In the genomic region with DNA sequence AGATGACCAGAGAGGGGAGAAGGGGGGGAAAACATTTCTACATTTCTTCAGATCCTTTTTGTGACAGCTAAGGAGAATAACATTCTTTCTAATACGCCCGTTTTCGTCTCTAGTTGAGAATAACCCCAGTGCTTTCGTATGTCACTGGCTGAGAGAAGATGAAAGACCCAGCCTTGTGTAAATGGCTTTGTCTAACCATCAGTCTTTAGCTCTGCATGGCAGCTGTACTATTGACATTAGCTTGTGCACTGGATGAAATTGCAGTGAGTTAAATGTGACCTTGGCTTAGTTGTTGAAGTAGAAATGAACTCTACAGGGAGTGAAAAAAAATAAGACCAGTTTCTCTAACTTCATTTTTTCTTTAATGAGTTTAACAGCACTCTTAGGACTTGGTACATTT, we compare ENCODE assay signal across 18 mouse cellular contexts.
DNase-seq lines count a peak whose midpoint lies in the region; ATAC-seq and TF ChIP-seq lines count a peak whose summit lies in the region.
"Had no signal": no experiment of that assay in that cellular context is flagged by ENCODE, and none has a peak within 500 bp of the region (broad histone marks: within the 10 kb centered on the region; RNA-seq: fewer than 3 reads in every experiment).

No protein-coding gene starts in this region.

- H3K36me3 ChIP-seq in embryonic facial prominence, embryonic 11.5 days (replicated peaks; ENCODE audit: control insufficient read depth, insufficient read depth, low read depth, low read length) = no peaks in the 10 kb centered on the region
- no peaks in the 10 kb centered on the region for H3K36me3 ChIP-seq in embryonic facial prominence, embryonic 10.5 days (replicated peaks)
- no peaks in the 10 kb centered on the region for H3K36me3 ChIP-seq in forebrain, embryonic 16.5 days (ENCODE audit: control insufficient read depth, insufficient read depth)
- no peaks in the 10 kb centered on the region for H3K36me3 ChIP-seq in midbrain, embryonic 11.5 days (ENCODE audit: control insufficient read depth, insufficient read depth, low read length)
- H3K36me3 ChIP-seq: heart, embryonic 12.5 days; kidney, embryonic 15.5 days; limb, embryonic 12.5 days; liver, embryonic 13.5 days; lung, embryonic 15.5 days had no signal

- H3K9ac ChIP-seq in embryonic facial prominence, embryonic 11.5 days (replicated peaks; ENCODE audit: low read length) = no peak overlapping the region
- H3K9ac ChIP-seq in forebrain, embryonic 16.5 days (replicated peaks; ENCODE audit: low read depth, low read length) = no peak overlapping the region
- no peak overlapping the region for H3K9ac ChIP-seq in midbrain, embryonic 11.5 days (ENCODE audit: low read length)
- H3K9ac ChIP-seq: heart, embryonic 12.5 days; kidney, embryonic 15.5 days; limb, embryonic 12.5 days; liver, embryonic 13.5 days; lung, embryonic 15.5 days had no signal

- no peak overlapping the region for H3K27ac ChIP-seq in embryonic facial prominence, embryonic 11.5 days (replicated peaks; ENCODE audit: low read depth, low read length)
- H3K27ac ChIP-seq in embryonic facial prominence, embryonic 10.5 days (replicated peaks) = no peak overlapping the region
- H3K27ac ChIP-seq in forebrain, embryonic 16.5 days (ENCODE audit: low read length) = no peak overlapping the region
- no peak overlapping the region for H3K27ac ChIP-seq in midbrain, embryonic 11.5 days (ENCODE audit: low read depth, low read length)
- H3K27ac ChIP-seq: kidney, embryonic 15.5 days; layer of hippocampus, adult 2 months; limb, embryonic 12.5 days; liver, embryonic 13.5 days; lung, embryonic 15.5 days; macrophage had no signal

- H3K27me3 ChIP-seq in embryonic facial prominence, embryonic 11.5 days (ENCODE audit: control insufficient read depth, insufficient read depth, low read length) = no peaks in the 10 kb centered on the region
- no peaks in the 10 kb centered on the region for H3K27me3 ChIP-seq in embryonic facial prominence, embryonic 10.5 days (replicated peaks; ENCODE audit: low read depth, poor library complexity, severe bottlenecking)
- no peaks in the 10 kb centered on the region for H3K27me3 ChIP-seq in forebrain, embryonic 16.5 days (replicated peaks; ENCODE audit: control insufficient read depth, insufficient read depth, low read length)
- no peaks in the 10 kb centered on the region for H3K27me3 ChIP-seq in midbrain, embryonic 11.5 days (ENCODE audit: control insufficient read depth, insufficient read depth, low read length)
- H3K27me3 ChIP-seq: heart, embryonic 12.5 days; kidney, embryonic 15.5 days; limb, embryonic 12.5 days; liver, embryonic 13.5 days; lung, embryonic 15.5 days had no signal

- no peak for TF ChIP-seq CTCF in brain, embryonic 14.5 days (IDR thresholded peaks at IDR 0.05; ENCODE audit: borderline replicate concordance, extremely low read depth, insufficient read depth, insufficient read length)

- H3K4me1 ChIP-seq in embryonic facial prominence, embryonic 11.5 days (ENCODE audit: control insufficient read depth, insufficient read depth, low read length) = no peaks in the 10 kb centered on the region
- H3K4me1 ChIP-seq in embryonic facial prominence, embryonic 10.5 days = peaks cover 3% of the 10 kb centered on the region; the same call in 1 of the 2 replicates
- H3K4me1 ChIP-seq in forebrain, embryonic 16.5 days (replicated peaks; ENCODE audit: control insufficient read depth, insufficient read depth, low read length) = 0 out of 2 replicates have a peak, but pooled peaks cover 3% of the 10 kb centered on the region
- peaks cover 5% of the 10 kb centered on the region; the same call in 1 of the 2 replicates for H3K4me1 ChIP-seq in midbrain, embryonic 11.5 days (ENCODE audit: control insufficient read depth, insufficient read depth, low read length)
- H3K4me1 ChIP-seq: heart, embryonic 12.5 days; kidney, embryonic 15.5 days; liver, embryonic 13.5 days; lung, embryonic 15.5 days had no signal

- no peak; the same call in 1 of the 2 replicates for ATAC-seq in embryonic facial prominence, embryonic 11.5 days (replicated peaks; ENCODE audit: insufficient number of reproducible peaks, low FRiP score, low TSS enrichment, low read depth)
- ATAC-seq in forebrain, embryonic 16.5 days = peak; percentile 71
- peak; percentile 81; the same call in 1 of the 2 replicates for ATAC-seq in midbrain, embryonic 11.5 days (ENCODE audit: low FRiP score)
- no peak for ATAC-seq in activated CD4-positive, CD25-positive, alpha-beta regulatory T cell, adult 4 months

- H3K4me2 ChIP-seq in embryonic facial prominence, embryonic 11.5 days (ENCODE audit: low read depth, low read length) = no peak overlapping the region
- no peak overlapping the region for H3K4me2 ChIP-seq in forebrain, embryonic 16.5 days (ENCODE audit: low read length)
- H3K4me2 ChIP-seq in midbrain, embryonic 11.5 days = no peak overlapping the region
- H3K4me2 ChIP-seq: heart, embryonic 12.5 days; kidney, embryonic 15.5 days; limb, embryonic 12.5 days; liver, embryonic 13.5 days; lung, embryonic 15.5 days had no signal

- peak; percentile 30 for DNase-seq in embryonic facial prominence, embryonic 11.5 days (ENCODE audit: low spot score)
- no peak for DNase-seq in embryonic facial prominence, embryonic 10.5 days (ENCODE audit: low spot score)
- peak; percentile 82 for DNase-seq in brain, embryonic 14.5 days (ENCODE audit: low read depth)
- DNase-seq in midbrain, embryonic 11.5 days (ENCODE audit: low spot score, missing footprints) = peak; percentile 85
- no peak for DNase-seq in kidney, adult 11 months
- no peak for DNase-seq in MN1 (ENCODE audit: low spot score)
- DNase-seq: adrenal gland, postnatal 14 days; cerebellum, adult 8-10 months; liver, embryonic 13.5 days; thymus, adult 18-20 months had no signal

- TF ChIP-seq POLR2A in brain, embryonic 14.5 days (IDR thresholded peaks at IDR 0.05; ENCODE audit: borderline replicate concordance, extremely low read depth, insufficient read depth, insufficient read length, poor library complexity, severe bottlenecking) = no peak

- WGBS in embryonic facial prominence, embryonic 11.5 days = 47% methylated on average over 4 of the region's 4 CpGs
- 53% methylated on average over 4 of the region's 4 CpGs for WGBS in embryonic facial prominence, embryonic 10.5 days
- WGBS in forebrain, embryonic 16.5 days = 15% methylated on average over 4 of the region's 4 CpGs
- WGBS in midbrain, embryonic 11.5 days = 35% methylated on average over 4 of the region's 4 CpGs

- no peak overlapping the region for H3K4me3 ChIP-seq in embryonic facial prominence, embryonic 11.5 days (ENCODE audit: low read depth, low read length)
- H3K4me3 ChIP-seq in embryonic facial prominence, embryonic 10.5 days = no peak overlapping the region
- H3K4me3 ChIP-seq in forebrain, embryonic 16.5 days (replicated peaks; ENCODE audit: low read length) = no peak overlapping the region
- H3K4me3 ChIP-seq in midbrain, embryonic 11.5 days (ENCODE audit: low read depth, low read length) = no peak overlapping the region
- H3K4me3 ChIP-seq: heart, embryonic 12.5 days; kidney, embryonic 15.5 days; layer of hippocampus, adult 2 months; limb, embryonic 12.5 days; liver, embryonic 13.5 days; lung, embryonic 15.5 days had no signal

- H3K9me3 ChIP-seq in embryonic facial prominence, embryonic 11.5 days (replicated peaks; ENCODE audit: control insufficient read depth, low read length) = no peaks in the 10 kb centered on the region
- H3K9me3 ChIP-seq in embryonic facial prominence, embryonic 10.5 days = no peaks in the 10 kb centered on the region
- no peaks in the 10 kb centered on the region for H3K9me3 ChIP-seq in forebrain, embryonic 16.5 days (ENCODE audit: control insufficient read depth, low read length)
- no peaks in the 10 kb centered on the region for H3K9me3 ChIP-seq in midbrain, embryonic 11.5 days (ENCODE audit: control insufficient read depth, low read length)
- H3K9me3 ChIP-seq: heart, embryonic 12.5 days; kidney, embryonic 15.5 days; limb, embryonic 12.5 days; liver, embryonic 13.5 days; lung, embryonic 15.5 days had no signal

Comparison
In these comparisons a context has a peak if more than half of its experiments do, and no peak if none do; other contexts are left out.
1. DNase-seq: peak in embryonic facial prominence, embryonic 11.5 days (single experiment), brain, embryonic 14.5 days (single experiment) and midbrain, embryonic 11.5 days (single experiment); none in embryonic facial prominence, embryonic 10.5 days (single experiment), kidney, adult 11 months (single experiment) and MN1 (single experiment).
2. ATAC-seq: peak in forebrain, embryonic 16.5 days (single experiment) and midbrain, embryonic 11.5 days (single experiment); none in embryonic facial prominence, embryonic 11.5 days (single experiment) and activated CD4-positive, CD25-positive, alpha-beta regulatory T cell, adult 4 months (single experiment).